Mouse (Mus musculus): ENCODE results near the gene Aste1.
A peak's percentile ranks its signal among the peaks of the same experiment; 100 is the strongest.

GRCm38 (mm10) chr9:105376954-105377530, 18.1 kb upstream of the Aste1 start:
- TF ChIP-seq POLR2A (IDR thresholded peaks at IDR 0.05; ENCODE audit: borderline replicate concordance, extremely low read depth, insufficient read depth, insufficient read length, poor library complexity, severe bottlenecking): no peak
- TF ChIP-seq CTCF (IDR thresholded peaks at IDR 0.05; ENCODE audit: borderline replicate concordance, extremely low read depth, insufficient read depth, insufficient read length): peak; percentile 54; the same call in 1 of the 2 replicates

All from brain, embryonic 14.5 days (tissue).